ENCODE assay signal across 14 mouse cellular contexts in genomic region chr5:75121646-75122045, GRCm38 (mm10). TPM values are rescaled to one million over a fixed set of nuclear protein-coding genes. Genes with fewer than 3 reads are reported as not detected.
DNase-seq lines count a peak whose midpoint lies in the region; ATAC-seq and TF ChIP-seq lines count a peak whose summit lies in the region.
"Had no signal": no experiment of that assay in that cellular context is flagged by ENCODE, and none has a peak within 500 bp of the region (broad histone marks: within the 10 kb centered on the region; RNA-seq: fewer than 3 reads in every experiment).

No protein-coding gene starts in this region.

- 0 out of 2 replicates have a peak, but pooled peaks have one; percentile 43 for ATAC-seq in forebrain, embryonic 16.5 days
- ATAC-seq in forebrain, embryonic 13.5 days, result no peak
- no peak for ATAC-seq in midbrain, postnatal 0 days (ENCODE audit: low FRiP score)

- TF ChIP-seq CTCF in midbrain, postnatal 0 days (IDR thresholded peaks at IDR 0.05), result no peak

- WGBS in forebrain, embryonic 16.5 days, result 33% methylated on average over 5 of the region's 5 CpGs
- 40% methylated on average over 5 of the region's 5 CpGs for WGBS in forebrain, embryonic 13.5 days
- 32% methylated on average over 5 of the region's 5 CpGs for WGBS in midbrain, postnatal 0 days
- 43% methylated on average over 5 of the region's 5 CpGs for WGBS in midbrain, embryonic 10.5 days

- H3K9me3 ChIP-seq in forebrain, embryonic 16.5 days (ENCODE audit: control insufficient read depth, low read length), result no peaks in the 10 kb centered on the region
- H3K9me3 ChIP-seq in forebrain, embryonic 13.5 days (replicated peaks), result peaks cover 5% of the 10 kb centered on the region; the same call in 1 of the 2 replicates
- no peaks in the 10 kb centered on the region for H3K9me3 ChIP-seq in midbrain, postnatal 0 days (ENCODE audit: low read length)
- no peaks in the 10 kb centered on the region; the same call in 1 of the 2 replicates for H3K9me3 ChIP-seq in midbrain, embryonic 10.5 days (replicated peaks)
- H3K9me3 ChIP-seq: embryonic facial prominence, embryonic 12.5 days; liver, embryonic 15.5 days had no signal

- DNase-seq in ovary, adult 18-20 months (ENCODE audit: low spot score), result peak; percentile 4
- no peak for DNase-seq in ovary, postnatal 10 days (ENCODE audit: low spot score)
- DNase-seq in heart, adult 9 months (ENCODE audit: low spot score in 2 of 2), result peak; percentile 71 to 78
- peak; percentile 59 for DNase-seq in testis, postnatal 10 days (ENCODE audit: low spot score)
- no peak for DNase-seq in midbrain, postnatal 0 days (ENCODE audit: low spot score)
- no peak for DNase-seq in midbrain, embryonic 10.5 days (ENCODE audit: low spot score)

- no peak overlapping the region for H3K9ac ChIP-seq in forebrain, embryonic 16.5 days (replicated peaks; ENCODE audit: low read depth, low read length)
- H3K9ac ChIP-seq in forebrain, embryonic 13.5 days, result no peak overlapping the region
- no peak overlapping the region for H3K9ac ChIP-seq in midbrain, postnatal 0 days (replicated peaks; ENCODE audit: low read length, poor library complexity, severe bottlenecking)
- H3K9ac ChIP-seq: embryonic facial prominence, embryonic 12.5 days; liver, embryonic 15.5 days had no signal

- H3K27ac ChIP-seq in forebrain, embryonic 16.5 days (ENCODE audit: low read length), result peak overlapping the region; percentile 41
- H3K27ac ChIP-seq in forebrain, embryonic 13.5 days, result no peak overlapping the region
- H3K27ac ChIP-seq in midbrain, postnatal 0 days (ENCODE audit: low read depth, low read length), result no peak overlapping the region
- no peak overlapping the region for H3K27ac ChIP-seq in midbrain, embryonic 10.5 days (replicated peaks)
- H3K27ac ChIP-seq: embryonic facial prominence, embryonic 12.5 days; layer of hippocampus, adult 2 months; liver, embryonic 15.5 days; stomach, postnatal 0 days had no signal

- H3K36me3 ChIP-seq in forebrain, embryonic 16.5 days (ENCODE audit: control insufficient read depth, insufficient read depth), result no peaks in the 10 kb centered on the region
- H3K36me3 ChIP-seq in forebrain, embryonic 13.5 days (ENCODE audit: poor library complexity, severe bottlenecking), result no peaks in the 10 kb centered on the region
- H3K36me3 ChIP-seq in midbrain, postnatal 0 days (ENCODE audit: insufficient read depth, low read length), result no peaks in the 10 kb centered on the region
- H3K36me3 ChIP-seq in midbrain, embryonic 10.5 days, result no peaks in the 10 kb centered on the region
- H3K36me3 ChIP-seq: embryonic facial prominence, embryonic 12.5 days; liver, embryonic 15.5 days had no signal

- no peak overlapping the region for H3K4me3 ChIP-seq in forebrain, embryonic 16.5 days (replicated peaks; ENCODE audit: low read length)
- H3K4me3 ChIP-seq in forebrain, embryonic 13.5 days, result no peak overlapping the region
- H3K4me3 ChIP-seq in midbrain, postnatal 0 days (ENCODE audit: low read depth, low read length), result no peak overlapping the region
- no peak overlapping the region for H3K4me3 ChIP-seq in midbrain, embryonic 10.5 days
- H3K4me3 ChIP-seq: embryonic facial prominence, embryonic 12.5 days; layer of hippocampus, adult 2 months; liver, embryonic 15.5 days had no signal

- no peaks in the 10 kb centered on the region for H3K4me1 ChIP-seq in forebrain, embryonic 16.5 days (replicated peaks; ENCODE audit: control insufficient read depth, insufficient read depth, low read length)
- no peaks in the 10 kb centered on the region for H3K4me1 ChIP-seq in forebrain, embryonic 13.5 days
- no peaks in the 10 kb centered on the region for H3K4me1 ChIP-seq in midbrain, postnatal 0 days (ENCODE audit: insufficient read depth, low read length)
- H3K4me1 ChIP-seq in midbrain, embryonic 10.5 days, result no peaks in the 10 kb centered on the region
- H3K4me1 ChIP-seq: embryonic facial prominence, embryonic 12.5 days; liver, embryonic 15.5 days had no signal

- H3K4me2 ChIP-seq in forebrain, embryonic 16.5 days (ENCODE audit: low read length), result no peak overlapping the region
- no peak overlapping the region for H3K4me2 ChIP-seq in forebrain, embryonic 13.5 days
- H3K4me2 ChIP-seq in midbrain, postnatal 0 days (ENCODE audit: low read depth, low read length, poor library complexity, severe bottlenecking), result no peak overlapping the region
- H3K4me2 ChIP-seq: embryonic facial prominence, embryonic 12.5 days; liver, embryonic 15.5 days had no signal

- H3K27me3 ChIP-seq in forebrain, embryonic 16.5 days (replicated peaks; ENCODE audit: control insufficient read depth, insufficient read depth, low read length), result no peaks in the 10 kb centered on the region
- 0 out of 2 replicates have a peak, but pooled peaks cover 4% of the 10 kb centered on the region for H3K27me3 ChIP-seq in forebrain, embryonic 13.5 days
- H3K27me3 ChIP-seq in midbrain, postnatal 0 days (ENCODE audit: insufficient read depth, low read length), result no peaks in the 10 kb centered on the region
- 0 out of 2 replicates have a peak, but pooled peaks cover 18% of the 10 kb centered on the region for H3K27me3 ChIP-seq in midbrain, embryonic 10.5 days (ENCODE audit: low read depth, poor library complexity, severe bottlenecking)
- H3K27me3 ChIP-seq: embryonic facial prominence, embryonic 12.5 days; liver, embryonic 15.5 days had no signal

RNA-seq across cellular contexts. Expression of gene Pdgfra, which starts 30.4 kb away (rescaled TPM):
- polyA plus RNA-seq in forebrain, embryonic 16.5 days (2015; fragmentation: Nextera tagmentation; extraction: Ambion mirVana), result 11.3 and 12.1 TPM in 2 replicates
- polyA plus RNA-seq in forebrain, embryonic 13.5 days (2015; fragmentation: Nextera tagmentation; extraction: Ambion mirVana), result 4.1 and 4.9 TPM in 2 replicates
- 52.4 and 58.8 TPM in 2 replicates for total RNA-seq in midbrain, postnatal 0 days (2014; rRNA removed)
- polyA plus RNA-seq in midbrain, postnatal 0 days (2015; fragmentation: Nextera tagmentation; extraction: Ambion mirVana), result 16.7 and 20.3 TPM in 2 replicates
- polyA plus RNA-seq in midbrain, embryonic 10.5 days (2016; fragmentation: Nextera tagmentation; extraction: Ambion mirVana), result 15.6 and 19.5 TPM in 2 replicates
- total RNA-seq: granulocyte monocyte progenitor cell, adult 5-6 weeks had no signal

RNA-seq across cellular contexts. Expression of gene Gsx2, which starts 46.2 kb away (rescaled TPM):
- 3.3 and 6.0 TPM in 2 replicates for polyA plus RNA-seq in forebrain, embryonic 16.5 days (2015; fragmentation: Nextera tagmentation; extraction: Ambion mirVana)
- 11.7 and 14.0 TPM in 2 replicates for polyA plus RNA-seq in forebrain, embryonic 13.5 days (2015; fragmentation: Nextera tagmentation; extraction: Ambion mirVana)
- not detected in 2 replicates for total RNA-seq in midbrain, postnatal 0 days (2014; rRNA removed)
- polyA plus RNA-seq in midbrain, postnatal 0 days (2015; fragmentation: Nextera tagmentation; extraction: Ambion mirVana), result 0.10 and 0.12 TPM in 2 replicates
- 2.5 and 3.4 TPM in 2 replicates for polyA plus RNA-seq in midbrain, embryonic 10.5 days (2016; fragmentation: Nextera tagmentation; extraction: Ambion mirVana)
- total RNA-seq: granulocyte monocyte progenitor cell, adult 5-6 weeks had no signal
- polyA plus RNA-seq: intestine, embryonic 14.5 days; liver, embryonic 15.5 days; stomach, postnatal 0 days had no signal

Comparison
In these comparisons a context has a peak if more than half of its experiments do, and no peak if none do; other contexts are left out.
1. DNase-seq: peak in ovary, adult 18-20 months (single experiment), heart, adult 9 months (2 of 2) and testis, postnatal 10 days (single experiment); none in ovary, postnatal 10 days (single experiment), midbrain, postnatal 0 days (single experiment) and midbrain, embryonic 10.5 days (single experiment).